Mouse (Mus musculus) liver, embryonic 14.5 days (tissue): Measurements from ENCODE around the gene Prpf31. TPM values are rescaled to one million over a fixed set of nuclear protein-coding genes. Genes with fewer than 3 reads are reported as not detected.

Experiments
- ATAC-seq: fragments of 200-750 bp; cut with Nextera tagmentation; 2 replicates; pipeline ENCODE4 v1.8.0; 2017; ENCODE audit warnings: moderate number of reproducible peaks, mild to moderate bottlenecking, moderate library complexity; ENCODE audit not compliant: insufficient read depth
- DNase-seq, 3 experiments: peaks; one replicate each; pipeline ENCODE4 v3.0.0-alpha.2; 2012 to 2013; ENCODE audit warnings: low read depth in 3 of 3, low spot score in 3 of 3
- H3K27ac ChIP-seq: fragments of 300-500 bp; sonication (generic); 2 replicates; pipeline ENCODE4 v1.5.1; 2014; ENCODE audit warnings: moderate library complexity, mild to moderate bottlenecking, control low read depth, inconsistent platforms
- H3K27me3 ChIP-seq: fragments of 300-500 bp; sonication (generic); 2 replicates; pipeline ENCODE4 v1.6.1; 2014; ENCODE audit warnings: mild to moderate bottlenecking, low read length, moderate library complexity; ENCODE audit not compliant: control insufficient read depth, insufficient read depth
- H3K36me3 ChIP-seq: fragments of 300-500 bp; sonication (generic); replicated peaks from 2 replicates; pipeline ENCODE4 v1.6.1; 2014; ENCODE audit warnings: low read depth; ENCODE audit not compliant: control insufficient read depth, insufficient read depth
- H3K4me1 ChIP-seq, 2 experiments: fragments of 200-500 bp in 1 of 2; fragments of 300-500 bp in 1 of 2; sonication (generic) in 1 of 2; replicated peaks; 2 replicates each; pipeline ENCODE4 v1.6.1; 2012 to 2014; ENCODE audit warnings: antibody characterized with exemption in 1 of 2, inconsistent platforms in 1 of 2, low read length in 1 of 2; ENCODE audit not compliant: control insufficient read depth in 2 of 2, insufficient read depth in 2 of 2
- H3K4me2 ChIP-seq: fragments of 300-500 bp; sonication (generic); 2 replicates; pipeline ENCODE4 v1.6.1; 2014; ENCODE audit warnings: low read depth, mild to moderate bottlenecking, control low read depth, moderate library complexity
- H3K4me3 ChIP-seq, 2 experiments: fragments of 200-500 bp in 1 of 2; fragments of 300-500 bp in 1 of 2; sonication (generic) in 1 of 2; 2 replicates each; pipeline ENCODE4 v1.5.1; 2012 to 2014; ENCODE audit warnings: low read depth in 2 of 2, low read length in 2 of 2, mild to moderate bottlenecking in 2 of 2, control low read depth in 1 of 2, inconsistent platforms in 1 of 2, moderate library complexity in 1 of 2; ENCODE audit not compliant: insufficient read depth in 1 of 2
- H3K9ac ChIP-seq: fragments of 300-500 bp; sonication (generic); replicated peaks from 2 replicates; pipeline ENCODE4 v1.6.1; 2014; ENCODE audit warnings: mild to moderate bottlenecking, control low read depth, moderate library complexity
- H3K9me3 ChIP-seq: fragments of 300-500 bp; sonication (generic); 2 replicates; pipeline ENCODE4 v1.6.1; 2016; ENCODE audit warnings: low read length, mixed read lengths; ENCODE audit not compliant: control insufficient read depth
- CTCF ChIP-seq: IDR thresholded peaks from 2 replicates; pipeline ENCODE4 v1.5.1; 2016; ENCODE audit warnings: antibody characterized with exemption, low read depth, control low read depth
- EP300 ChIP-seq: IDR thresholded peaks from 2 replicates; pipeline ENCODE4 v1.6.1; 2016; ENCODE audit warnings: antibody characterized with exemption, low read depth
- WGBS: fragments of 180-500 bp; shearing (Covaris S2); extraction: QIAGEN DNeasy Blood & Tissue Kit; methylation state at CpG from one replicate; pipeline ENCODE4 v1.1.7; 2014; ENCODE audit not compliant: insufficient replicate concordance; 5-methylcytosine and 5-hydroxymethylcytosine counted together
- polyA plus RNA-seq, 2 experiments: library from polyadenylated mRNA; depleted of rRNA in 1 of 2; stranded (reverse) in 1 of 2; unstranded in 1 of 2; fragments of >200 nt; fragmentation: Nextera tagmentation in 1 of 2; extraction: Ambion mirVana in 1 of 2; gene quantifications; 2 replicates each; pipeline versions ENCODE4 v1.2.1 to v1.2.3; 2012 to 2014

The Prpf31 gene
- polyA plus RNA-seq, 2 experiments, result 28.4 to 46.4 TPM

DNA sequence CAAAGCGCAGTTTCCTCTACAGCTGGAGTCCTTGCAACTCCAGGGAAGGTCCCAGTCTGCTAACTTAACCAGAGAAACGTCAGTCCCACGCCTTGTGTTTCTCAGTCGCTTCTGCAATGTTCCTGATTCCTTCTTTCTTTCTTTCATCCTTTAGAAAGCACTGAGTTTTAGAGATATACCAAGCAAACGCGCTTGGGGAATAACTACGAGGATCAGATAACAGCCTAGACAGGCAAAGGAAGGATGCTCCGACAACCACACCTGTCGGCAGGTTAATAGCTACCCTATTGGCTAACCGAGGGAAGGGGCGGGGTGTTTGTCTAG lies 14.5 kb downstream of the Prpf31 start:
- under 1% methylated on average over 11 of the region's 11 CpGs for WGBS
- Histone ChIP-seq H3K9me3 (no peaks in the 10 kb centered on the region), H3K27me3 (no peaks in the 10 kb centered on the region), H3K4me2 (peak overlapping the region; percentile 78), H3K27ac (peak overlapping the region; percentile 88), H3K4me3 (peak overlapping the region; percentile 57 to 89), H3K9ac (0 out of 2 replicates have a peak overlapping the region, but pooled peaks have one; percentile 28), H3K4me1 (peaks cover 20 to 25% of the 10 kb centered on the region in 2 experiments), H3K36me3 (peaks cover 20% of the 10 kb centered on the region)
- ATAC-seq (no peak), DNase-seq (no peak)
- TF ChIP-seq EP300 (no peak), CTCF (no peak)

- ATAC-seq (peak; percentile 96), DNase-seq (peak; percentile 99)
- TF ChIP-seq EP300 (peak; percentile 61), CTCF (no peak)
- Histone ChIP-seq H3K36me3 (peaks cover 20% of the 10 kb centered on the region), H3K27me3 (no peaks in the 10 kb centered on the region), H3K9ac (peak within 1 kb of the TSS; percentile 98), H3K4me3 (peak within 1 kb of the TSS; percentile 86 to 89), H3K4me1 (peaks cover 20 to 25% of the 10 kb centered on the region in 2 experiments), H3K9me3 (no peaks in the 10 kb centered on the region), H3K4me2 (peak within 1 kb of the TSS; percentile 93), H3K27ac (peak within 1 kb of the TSS; percentile 93)
- WGBS, result under 1% methylated on average over 50 of the region's 58 CpGs
Observed at GRCm38 (mm10) chr7:3644672-3645487, 15.1 kb downstream of the Prpf31 start, which contains the start of gene Cnot3. Gene Cnot3, plus strand, starts transcription at chr7:3645268.

GRCm38 (mm10) chr7:3645488-3646025 lies 15.8 kb downstream of the Prpf31 start:
- Histone ChIP-seq H3K27ac (peak overlapping the region; percentile 93), H3K4me1 (peaks cover 20 to 25% of the 10 kb centered on the region in 2 experiments), H3K27me3 (no peaks in the 10 kb centered on the region), H3K9ac (peak overlapping the region; percentile 98), H3K9me3 (no peaks in the 10 kb centered on the region), H3K36me3 (peaks cover 22% of the 10 kb centered on the region), H3K4me2 (peak overlapping the region; percentile 93), H3K4me3 (peak overlapping the region; percentile 86 to 89)
- DNase-seq (no peak), ATAC-seq (no peak)
- under 1% methylated on average over 53 of the region's 58 CpGs for WGBS
- TF ChIP-seq CTCF, result no peak
- TF ChIP-seq EP300, result no peak

DNA sequence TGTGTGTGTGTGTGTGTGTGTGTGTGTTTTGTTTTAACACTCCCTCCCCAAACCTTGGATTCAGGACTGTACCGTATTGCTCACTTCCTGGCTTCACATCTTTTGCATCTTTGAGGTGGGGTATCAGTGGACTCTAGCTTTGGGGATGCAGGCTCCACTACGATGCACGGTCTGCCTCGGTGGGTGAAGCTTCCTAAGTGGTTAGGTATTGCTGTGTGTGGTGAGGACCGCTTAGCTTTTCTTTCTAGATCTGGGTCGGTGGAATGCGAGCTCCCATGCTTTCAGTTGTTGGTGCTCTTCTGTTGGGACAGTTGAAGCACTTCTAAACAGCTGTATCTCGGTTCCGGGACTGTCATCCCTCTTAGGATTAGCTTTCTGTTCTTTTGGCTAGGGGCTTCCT lies 16.4 kb downstream of the Prpf31 start:
- Histone ChIP-seq H3K27ac (peak overlapping the region; percentile 93), H3K4me2 (peak overlapping the region; percentile 93), H3K9me3 (no peaks in the 10 kb centered on the region), H3K4me1 (peaks cover 20 to 25% of the 10 kb centered on the region in 2 experiments), H3K27me3 (no peaks in the 10 kb centered on the region), H3K9ac (peak overlapping the region; percentile 98), H3K36me3 (peaks cover 23% of the 10 kb centered on the region), H3K4me3 (peak overlapping the region; percentile 86 to 89)
- no peak for ATAC-seq
- DNase-seq, result no peak
- TF ChIP-seq CTCF (no peak), EP300 (no peak)
- WGBS, result 10% methylated on average over 9 of the region's 9 CpGs

DNA sequence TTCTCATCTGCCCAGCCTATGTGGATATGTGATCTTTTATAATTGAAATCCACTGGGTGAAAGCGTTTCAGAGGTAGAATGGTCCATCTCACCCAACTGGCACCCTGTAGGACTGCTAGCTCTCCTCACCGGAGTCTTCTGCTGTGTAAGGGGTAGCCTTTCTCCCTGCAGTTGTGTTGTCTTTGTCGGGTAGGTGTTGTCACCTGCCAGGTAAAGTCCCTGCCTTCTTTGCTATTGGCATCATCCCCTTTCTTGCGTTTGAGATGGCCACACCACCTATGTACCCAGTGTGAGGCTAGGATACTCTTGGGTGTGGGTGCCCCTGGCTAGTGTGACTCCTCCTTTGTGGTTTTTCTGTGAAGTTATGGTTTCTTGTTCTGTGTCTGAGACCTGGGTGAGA lies 16.9 kb downstream of the Prpf31 start:
- TF ChIP-seq EP300, result no peak
- TF ChIP-seq CTCF, result no peak
- WGBS, result 41% methylated on average over 4 of the region's 4 CpGs
- peak overlapping the region; percentile 93 for H3K4me2 ChIP-seq
- H3K9me3 ChIP-seq, result no peaks in the 10 kb centered on the region
- H3K27ac ChIP-seq, result peak overlapping the region; percentile 13; the same call in 1 of the 2 replicates
- H3K36me3 ChIP-seq, result peaks cover 25% of the 10 kb centered on the region
- H3K4me3 ChIP-seq, result peak overlapping the region; percentile 86 to 89
- DNase-seq (no peak), ATAC-seq (no peak)
- H3K27me3 ChIP-seq, result no peaks in the 10 kb centered on the region
- peaks cover 20 to 25% of the 10 kb centered on the region in 2 experiments for H3K4me1 ChIP-seq
- peak overlapping the region; percentile 98 for H3K9ac ChIP-seq
